Mouse (Mus musculus) olfactory bulb, adult 2 months (tissue): ENCODE measurements around the gene Myl9.

Experiments used
- CTCF ChIP-seq: fragments of 200-500 bp; IDR thresholded peaks from 2 replicates; pipeline ENCODE4 v1.5.1; 2012; ENCODE audit warnings: low read depth, mild to moderate bottlenecking, low read length, moderate library complexity; ENCODE audit not compliant: insufficient read depth
- POLR2A ChIP-seq: fragments of 200-500 bp; IDR thresholded peaks from 2 replicates; pipeline ENCODE4 v1.6.1; 2012; ENCODE audit warnings: mild to moderate bottlenecking, low read depth, low read length, moderate library complexity; ENCODE audit not compliant: insufficient read depth

GRCm38 (mm10) chr2:156747315-156747714 lies 27.9 kb upstream of the Myl9 start:
- TF ChIP-seq POLR2A (no peak), CTCF (no peak)
